Mouse (Mus musculus): Measurements from ENCODE around the gene Tmem119. TPM values are rescaled to one million over a fixed set of nuclear protein-coding genes. Genes with fewer than 3 reads are reported as not detected.

Gene Tmem119
- polyA plus RNA-seq, 2 experiments: 1.1 to 1.4 TPM

GRCm38 (mm10) chr5:113747629-113748028 lies 52.7 kb downstream of the Tmem119 start:
- TF ChIP-seq EP300 (IDR thresholded peaks at IDR 0.05; ENCODE audit: low read depth): no peak
- peak; percentile 53 for TF ChIP-seq CTCF (IDR thresholded peaks at IDR 0.05; ENCODE audit: low read depth)
- H3K36me3 ChIP-seq (replicated peaks; ENCODE audit: control insufficient read depth, insufficient read depth, low read depth): peaks cover 86% of the 10 kb centered on the region
- no peaks in the 10 kb centered on the region for H3K27me3 ChIP-seq (ENCODE audit: control insufficient read depth, insufficient read depth, low read length)
- H3K27ac ChIP-seq: no peak overlapping the region
- no peak for DNase-seq (ENCODE audit: low read depth in 3 of 3, low spot score in 3 of 3)
- no peaks in the 10 kb centered on the region for H3K4me1 ChIP-seq (replicated peaks; ENCODE audit: control insufficient read depth in 2 of 2, insufficient read depth in 2 of 2, low read length in 1 of 2)
- no peak for ATAC-seq (ENCODE audit: insufficient read depth)
- H3K9ac ChIP-seq (replicated peaks): no peak overlapping the region
- 83% methylated on average over 5 of the region's 5 CpGs for WGBS (ENCODE audit: insufficient replicate concordance)
- H3K4me3 ChIP-seq (ENCODE audit: insufficient read depth in 1 of 2, low read depth in 2 of 2, low read length in 2 of 2): no peak overlapping the region
- no peaks in the 10 kb centered on the region for H3K9me3 ChIP-seq (ENCODE audit: control insufficient read depth, low read length)
- H3K4me2 ChIP-seq (ENCODE audit: low read depth): no peak overlapping the region

Other genes starting within 250 kb of the Tmem119 start
- 1.4 and 1.7 TPM in 2 replicates for gene Cmklr1, start 150.1 kb downstream of the Tmem119 start, polyA plus RNA-seq (2012; rRNA removed)
- 1.5 and 1.6 TPM in 2 replicates for gene Cmklr1, start 150.1 kb downstream of the Tmem119 start, polyA plus RNA-seq (2014; fragmentation: Nextera tagmentation; extraction: Ambion mirVana)
- gene 1700069L16Rik, start 75.7 kb downstream of the Tmem119 start, polyA plus RNA-seq (2012; rRNA removed): not detected in 2 replicates
- gene 1700069L16Rik, start 75.7 kb downstream of the Tmem119 start, polyA plus RNA-seq (2014; fragmentation: Nextera tagmentation; extraction: Ambion mirVana): not detected in 2 replicates
- 1.2 and 1.3 TPM in 2 replicates for gene Ficd, start 64.7 kb downstream of the Tmem119 start, polyA plus RNA-seq (2012; rRNA removed)
- gene Ficd, start 64.7 kb downstream of the Tmem119 start, polyA plus RNA-seq (2014; fragmentation: Nextera tagmentation; extraction: Ambion mirVana): 1.1 and 1.2 TPM in 2 replicates
- gene Sart3, start 28.0 kb downstream of the Tmem119 start, polyA plus RNA-seq (2012; rRNA removed): 11.6 and 15.0 TPM in 2 replicates
- 12.7 and 15.9 TPM in 2 replicates for gene Sart3, start 28.0 kb downstream of the Tmem119 start, polyA plus RNA-seq (2014; fragmentation: Nextera tagmentation; extraction: Ambion mirVana)
- 46.2 and 64.9 TPM in 2 replicates for gene Iscu, start 27.8 kb downstream of the Tmem119 start, polyA plus RNA-seq (2012; rRNA removed)
- gene Iscu, start 27.8 kb downstream of the Tmem119 start, polyA plus RNA-seq (2014; fragmentation: Nextera tagmentation; extraction: Ambion mirVana): 100 and 103 TPM in 2 replicates
- gene Selplg, start 32.1 kb upstream of the Tmem119 start, polyA plus RNA-seq (2012; rRNA removed): 8.8 and 10.9 TPM in 2 replicates
- gene Selplg, start 32.1 kb upstream of the Tmem119 start, polyA plus RNA-seq (2014; fragmentation: Nextera tagmentation; extraction: Ambion mirVana): 11.2 and 12.5 TPM in 2 replicates
- gene Coro1c, start 108.2 kb upstream of the Tmem119 start, polyA plus RNA-seq (2012; rRNA removed): 26.2 and 32.4 TPM in 2 replicates
- gene Coro1c, start 108.2 kb upstream of the Tmem119 start, polyA plus RNA-seq (2014; fragmentation: Nextera tagmentation; extraction: Ambion mirVana): 35.6 and 41.2 TPM in 2 replicates
- gene Ssh1, start 193.4 kb upstream of the Tmem119 start, polyA plus RNA-seq (2012; rRNA removed): 4.8 and 4.9 TPM in 2 replicates
- 6.7 TPM in 2 replicates for gene Ssh1, start 193.4 kb upstream of the Tmem119 start, polyA plus RNA-seq (2014; fragmentation: Nextera tagmentation; extraction: Ambion mirVana)
- not detected in 2 replicates for gene Dao, start 203.2 kb upstream of the Tmem119 start, polyA plus RNA-seq (2012; rRNA removed)
- not detected in 2 replicates for gene Dao, start 203.2 kb upstream of the Tmem119 start, polyA plus RNA-seq (2014; fragmentation: Nextera tagmentation; extraction: Ambion mirVana)

Data from liver, embryonic 14.5 days (tissue).